Mouse (Mus musculus) liver, adult (tissue): ENCODE results near the gene Tnfsf14.

Experiments used
- GATA4 ChIP-seq: IDR thresholded peaks from 2 replicates; pipeline ENCODE4 v1.6.1; 2014; ENCODE audit warnings: mild to moderate bottlenecking, low read length; ENCODE audit not compliant: insufficient replicate concordance

The Tnfsf14 gene

DNA sequence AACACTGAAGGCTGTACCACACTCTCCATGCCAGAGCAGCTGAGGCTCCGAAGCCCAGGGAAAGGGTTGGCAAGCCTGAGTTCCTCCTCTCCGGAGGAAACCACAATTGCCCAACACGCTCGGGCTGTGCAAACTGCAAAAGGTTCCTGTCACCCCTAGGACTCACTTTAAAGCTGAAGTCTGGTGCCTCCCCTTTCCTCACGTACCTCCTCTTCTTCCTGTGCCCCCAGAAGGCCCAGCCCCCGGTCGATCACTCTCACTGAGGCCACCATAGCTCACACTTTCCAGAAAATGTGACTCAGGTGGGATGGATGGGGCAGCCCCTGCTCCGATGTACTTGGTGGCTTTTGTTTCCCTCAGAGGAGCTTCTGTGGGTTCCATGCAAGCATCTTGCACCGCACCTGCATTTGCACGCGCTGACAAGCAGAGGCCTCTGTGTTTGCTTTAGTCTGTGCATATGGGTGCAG lies at the start of gene Tnfsf14:
Gene Tnfsf14, minus strand, starts transcription at position 137 of the 467 bp plus-strand sequence.
- TF ChIP-seq GATA4, result no peak

GRCm38 (mm10) chr17:57237181-57237580 lies 43.2 kb upstream of the Tnfsf14 start:
- no peak for TF ChIP-seq GATA4

GRCm38 (mm10) chr17:57235803-57236202 lies 41.8 kb upstream of the Tnfsf14 start:
- TF ChIP-seq GATA4, result no peak

- no peak for TF ChIP-seq GATA4
These were observed 40.4 kb upstream of the Tnfsf14 start for GRCm38 (mm10) chr17:57234254-57234928.

GRCm38 (mm10) chr17:57233038-57233437 lies 39.1 kb upstream of the Tnfsf14 start:
- no peak for TF ChIP-seq GATA4

GRCm38 (mm10) chr17:57232200-57232599 lies 38.2 kb upstream of the Tnfsf14 start:
- TF ChIP-seq GATA4, result no peak

DNA sequence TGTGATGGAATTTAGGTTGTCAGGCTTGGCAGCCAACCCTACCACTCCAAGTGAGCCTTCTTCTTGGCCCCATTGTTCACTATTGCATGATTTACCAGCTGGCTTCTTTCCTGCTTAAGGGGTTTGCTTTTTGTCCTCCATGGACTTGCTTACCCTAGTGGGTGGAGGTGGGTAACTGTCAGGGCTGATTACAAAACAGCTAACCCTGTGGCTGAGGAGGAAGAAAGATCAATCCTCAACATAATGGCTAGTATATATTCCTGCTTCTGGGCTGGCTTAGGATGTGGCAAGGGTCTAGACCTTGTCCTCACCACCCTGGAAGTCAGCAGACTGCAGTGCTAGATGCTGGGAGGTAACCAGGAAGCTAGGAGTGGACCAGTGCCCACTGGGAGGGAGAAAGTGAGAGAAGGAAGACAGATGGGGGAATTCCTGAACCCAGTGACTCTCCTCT lies 37.4 kb upstream of the Tnfsf14 start:
- no peak for TF ChIP-seq GATA4

DNA sequence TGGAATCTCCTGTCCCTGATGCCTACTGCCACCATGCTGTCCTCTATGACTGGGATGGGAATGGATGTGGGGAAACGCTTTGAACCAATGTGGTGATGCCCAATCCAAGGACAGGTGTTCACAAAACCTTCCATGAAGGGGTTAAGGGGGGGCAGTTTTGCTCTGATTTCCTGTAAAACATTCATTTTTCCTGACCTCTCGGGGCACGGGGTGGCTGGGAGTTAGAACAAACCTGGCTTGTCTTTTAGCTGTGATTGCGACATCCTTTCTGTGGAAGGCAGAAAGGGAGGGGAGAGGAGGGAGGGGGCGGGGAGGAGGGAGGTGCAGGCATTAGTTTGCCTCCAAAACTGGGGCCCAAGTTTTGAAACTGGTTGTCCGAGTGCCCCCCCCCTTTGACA lies 36.8 kb upstream of the Tnfsf14 start:
- TF ChIP-seq GATA4, result no peak

GRCm38 (mm10) chr17:57229851-57230727 lies 36.1 kb upstream of the Tnfsf14 start:
- no peak for TF ChIP-seq GATA4

DNA sequence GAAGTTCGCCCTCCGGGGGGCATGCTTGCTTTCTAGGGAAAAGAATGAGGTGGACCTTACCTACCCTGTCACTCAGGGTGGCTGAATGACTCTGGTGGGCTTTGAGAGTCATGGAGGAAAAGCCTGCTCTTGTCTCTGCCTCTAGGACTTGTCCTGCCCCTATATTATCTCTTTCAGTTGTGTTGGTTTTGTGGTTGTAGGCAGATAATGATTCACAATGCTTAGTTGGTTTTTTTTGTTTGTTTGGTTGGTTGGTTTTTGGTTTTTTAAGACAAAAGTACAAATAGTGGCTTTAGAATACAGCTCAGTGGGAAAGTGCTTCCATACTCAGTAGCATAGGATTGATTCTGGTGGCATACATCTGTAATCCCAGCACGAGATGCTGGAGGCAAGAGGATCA lies 34.9 kb upstream of the Tnfsf14 start:
- TF ChIP-seq GATA4, result no peak

GRCm38 (mm10) chr17:57228014-57228413 lies 34.0 kb upstream of the Tnfsf14 start, which contains the start of gene C3:
Gene C3 (minus strand): TSS chr17:57228136.
- TF ChIP-seq GATA4, result no peak

GRCm38 (mm10) chr17:57227468-57227867 lies 33.5 kb upstream of the Tnfsf14 start:
- no peak for TF ChIP-seq GATA4

- TF ChIP-seq GATA4, result no peak
These were observed 29.3 kb upstream of the Tnfsf14 start for GRCm38 (mm10) chr17:57223313-57223712.

- TF ChIP-seq GATA4, result no peak
These were observed 27.9 kb upstream of the Tnfsf14 start for GRCm38 (mm10) chr17:57221911-57222310.

DNA sequence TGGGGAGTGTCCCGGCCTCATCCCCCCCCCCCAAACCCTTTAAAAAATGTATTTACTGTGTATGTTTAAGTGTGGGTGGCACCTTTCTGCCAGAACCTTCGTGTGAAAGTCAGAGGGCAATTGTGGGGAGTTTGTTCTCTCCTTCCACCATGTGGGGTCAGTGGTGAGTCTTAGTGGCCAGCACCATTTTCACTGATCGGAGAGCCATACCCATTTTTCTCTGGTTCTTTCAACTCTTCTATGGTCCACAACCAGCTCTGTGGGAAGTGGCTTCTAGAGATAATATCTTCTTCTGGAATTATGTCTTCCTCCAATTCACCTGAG lies 25.9 kb upstream of the Tnfsf14 start:
- TF ChIP-seq GATA4, result no peak
